Mouse (Mus musculus) heart, adult 2 months (tissue): ENCODE measurements around the gene Tfec. TPM values are rescaled to one million over a fixed set of nuclear protein-coding genes. Genes with fewer than 3 reads are reported as not detected.

Source experiments
- DNase-seq, 2 experiments: peaks; one replicate each; pipeline ENCODE4 v3.0.0; 2021
- H3K27ac ChIP-seq: fragments of 200-600 bp; 2 replicates; pipeline ENCODE4 v1.8.1; 2022
- H3K27me3 ChIP-seq: fragments of 200-500 bp; 2 replicates; pipeline ENCODE4 v1.6.1; 2012; ENCODE audit warnings: mild to moderate bottlenecking, low read length, inconsistent platforms, mixed read lengths; ENCODE audit not compliant: control insufficient read depth, insufficient read depth
- H3K36me3 ChIP-seq: fragments of 200-500 bp; 2 replicates; pipeline ENCODE4 v1.6.1; 2012; ENCODE audit warnings: low read length, inconsistent platforms; ENCODE audit not compliant: control insufficient read depth, insufficient read depth
- H3K4me1 ChIP-seq: fragments of 200-500 bp; 2 replicates; pipeline ENCODE4 v1.6.1; 2011; ENCODE audit warnings: low read length; ENCODE audit not compliant: control insufficient read depth, insufficient read depth
- H3K4me3 ChIP-seq: fragments of 200-600 bp; 2 replicates; pipeline ENCODE4 v1.8.1; 2022
- H3K79me2 ChIP-seq: fragments of 200-500 bp; replicated peaks from 2 replicates; pipeline ENCODE4 v1.6.1; 2012; ENCODE audit warnings: mild to moderate bottlenecking, inconsistent platforms, low read length, moderate library complexity, mixed read lengths; ENCODE audit not compliant: control insufficient read depth, insufficient read depth
- H3K9ac ChIP-seq: fragments of 200-500 bp; 2 replicates; pipeline ENCODE4 v1.6.1; 2012; ENCODE audit warnings: low read depth, mild to moderate bottlenecking, control low read depth, inconsistent platforms, low read length, mixed read lengths
- CTCF ChIP-seq: fragments of 200-600 bp; IDR thresholded peaks from 2 replicates; pipeline ENCODE4 v1.8.1; 2022; ENCODE audit warnings: antibody characterized with exemption, mild to moderate bottlenecking, moderate library complexity
- EP300 ChIP-seq: fragments of 200-500 bp; IDR thresholded peaks from 2 replicates; pipeline ENCODE4 v1.6.1; 2011; ENCODE audit warnings: low read depth, low read length, control low read depth; ENCODE audit not compliant: insufficient read depth
- POLR2A ChIP-seq: fragments of 200-500 bp; IDR thresholded peaks from 2 replicates; pipeline ENCODE4 v1.6.1; 2011; ENCODE audit warnings: mild to moderate bottlenecking, low read depth, low read length, control low read depth; ENCODE audit not compliant: insufficient read depth
- WGBS: fragments of 180-500 bp; shearing (Covaris S2); methylation state at CpG from one replicate; pipeline ENCODE4 v1.1.7; 2018; 5-methylcytosine and 5-hydroxymethylcytosine counted together
- intact Hi-C: fragments of 180-260 bp; cut with DNase I; formaldehyde crosslinking; loops from one replicate; pipeline ENCODE4 v1.15.1; 2025
- polyA plus RNA-seq: library from polyadenylated mRNA; depleted of rRNA; stranded (reverse); fragments of >200 nt; gene quantifications from 2 replicates; pipeline ENCODE4 v1.2.3, GENCODE M21; 2012; rRNA removed
- total RNA-seq, 2 experiments: library from RNA; stranded (reverse); gene quantifications; 2 replicates each; pipeline ENCODE4 v1.2.3; 2021

Gene Tfec
- total and polyA plus RNA-seq, 3 experiments = 0.10 to 0.26 (median 0.18) TPM

GRCm38 (mm10) chr6:16785166-16785565 is 113.1 kb downstream of the Tfec start:
- H3K9ac ChIP-seq = no peak overlapping the region
- no peak overlapping the region for H3K27ac ChIP-seq
- TF ChIP-seq CTCF = no peak
- no peak for TF ChIP-seq POLR2A
- no peak for TF ChIP-seq EP300
- H3K4me1 ChIP-seq = no peaks in the 10 kb centered on the region
- no peaks in the 10 kb centered on the region for H3K27me3 ChIP-seq
- 74% methylated on average over 3 of the region's 3 CpGs for WGBS
- H3K4me3 ChIP-seq = no peak overlapping the region
- intact Hi-C loops = no loop called here
- no peak for DNase-seq
- H3K36me3 ChIP-seq = no peaks in the 10 kb centered on the region
- no peaks in the 10 kb centered on the region for H3K79me2 ChIP-seq

Other genes starting within 250 kb of the Tfec start
- 1 to 10 TPM; 2.3 to 4.0 TPM for gene Tes, start 166.7 kb upstream of the Tfec start, total RNA-seq
- 3.3 and 3.9 TPM in 2 replicates for gene Tes, start 166.7 kb upstream of the Tfec start, polyA plus RNA-seq